Mouse (Mus musculus) neural tube, embryonic 14.5 days (tissue): Measurements from ENCODE around the gene Tpt1. TPM values are rescaled to one million over a fixed set of nuclear protein-coding genes. Genes with fewer than 3 reads are reported as not detected.
"Not testable (repeated sequence)": the region's sequence is repeated elsewhere in the genome, so short reads cannot be mapped to it uniquely, and the experiment has no call there.

Experiments
- ATAC-seq: fragments of 200-750 bp; cut with Nextera tagmentation; 2 replicates; pipeline ENCODE4 v1.8.0; 2017; ENCODE audit warnings: low read depth, mild to moderate bottlenecking, moderate TSS enrichment, moderate library complexity
- H3K27ac ChIP-seq: fragments of 300-500 bp; sonication (generic); 2 replicates; pipeline ENCODE4 v1.5.1; 2014; ENCODE audit warnings: low read depth, mild to moderate bottlenecking, control low read depth, low read length, moderate library complexity, mixed read lengths
- H3K27me3 ChIP-seq: fragments of 300-500 bp; sonication (generic); 2 replicates; pipeline ENCODE4 v1.6.1; 2014; ENCODE audit warnings: low read length; ENCODE audit not compliant: control insufficient read depth, insufficient read depth
- H3K36me3 ChIP-seq: fragments of 300-500 bp; sonication (generic); 2 replicates; pipeline ENCODE4 v1.6.1; 2014; ENCODE audit warnings: low read length, mixed read lengths; ENCODE audit not compliant: control insufficient read depth, insufficient read depth
- H3K4me1 ChIP-seq: fragments of 300-500 bp; sonication (generic); 2 replicates; pipeline ENCODE4 v1.6.1; 2014; ENCODE audit warnings: low read length; ENCODE audit not compliant: control insufficient read depth, insufficient read depth
- H3K4me2 ChIP-seq: fragments of 300-500 bp; sonication (generic); 2 replicates; pipeline ENCODE4 v1.6.1; 2014; ENCODE audit warnings: mild to moderate bottlenecking, low read depth, low read length, control low read depth
- H3K4me3 ChIP-seq: fragments of 300-500 bp; sonication (generic); 2 replicates; pipeline ENCODE4 v1.5.1; 2014; ENCODE audit warnings: low read depth, low read length, control low read depth, mixed read lengths
- H3K9ac ChIP-seq: fragments of 300-500 bp; sonication (generic); replicated peaks from 2 replicates; pipeline ENCODE4 v1.6.1; 2014; ENCODE audit warnings: low read depth, mild to moderate bottlenecking, control low read depth, low read length, mixed read lengths
- H3K9me3 ChIP-seq: fragments of 300-500 bp; sonication (generic); 2 replicates; pipeline ENCODE4 v1.6.1; 2016; ENCODE audit warnings: low read length; ENCODE audit not compliant: control insufficient read depth
- WGBS: fragments of 180-500 bp; shearing (Covaris S2); extraction: QIAGEN DNeasy Blood & Tissue Kit; methylation state at CpG from one replicate; pipeline ENCODE4 v1.1.7; 2014; 5-methylcytosine and 5-hydroxymethylcytosine counted together
- polyA plus RNA-seq: library from polyadenylated mRNA; unstranded; fragments of >200 nt; fragmentation: Nextera tagmentation; extraction: Ambion mirVana; gene quantifications from 2 replicates; pipeline ENCODE4 v1.2.1, GENCODE M21; 2014

The Tpt1 gene
- polyA plus RNA-seq, 1 experiment from 2014 or later, result 788 TPM

DNA sequence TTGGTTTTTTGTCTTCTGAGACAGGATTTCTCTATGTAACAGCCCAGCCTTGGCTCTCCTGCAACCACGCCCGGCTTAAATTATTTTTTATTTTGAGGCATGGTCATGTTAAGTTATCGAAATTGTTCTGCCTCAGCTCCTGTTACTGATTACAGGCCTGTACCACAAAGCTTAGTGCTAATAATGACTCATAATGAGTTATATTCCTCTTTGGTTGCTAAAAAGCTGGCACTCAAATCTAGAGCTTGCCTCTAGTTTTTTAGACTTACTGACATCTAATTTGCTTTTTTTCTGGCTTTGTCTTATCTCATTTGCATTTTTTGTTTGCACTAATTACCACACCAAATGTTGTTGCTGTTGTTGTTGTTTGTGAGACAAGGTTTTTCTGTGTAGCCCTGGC is 8.3 kb upstream of the Tpt1 start:
- Histone ChIP-seq H3K4me1 (peaks cover 5% of the 10 kb centered on the region), H3K9ac (no peak overlapping the region), H3K36me3 (no peaks in the 10 kb centered on the region), H3K9me3 (no peaks in the 10 kb centered on the region), H3K4me3 (no peak overlapping the region), H3K27me3 (no peaks in the 10 kb centered on the region), H3K27ac (no peak overlapping the region), H3K4me2 (no peak overlapping the region)
- no peak for ATAC-seq
- WGBS, result 98% methylated on average over 3 of the region's 3 CpGs

DNA sequence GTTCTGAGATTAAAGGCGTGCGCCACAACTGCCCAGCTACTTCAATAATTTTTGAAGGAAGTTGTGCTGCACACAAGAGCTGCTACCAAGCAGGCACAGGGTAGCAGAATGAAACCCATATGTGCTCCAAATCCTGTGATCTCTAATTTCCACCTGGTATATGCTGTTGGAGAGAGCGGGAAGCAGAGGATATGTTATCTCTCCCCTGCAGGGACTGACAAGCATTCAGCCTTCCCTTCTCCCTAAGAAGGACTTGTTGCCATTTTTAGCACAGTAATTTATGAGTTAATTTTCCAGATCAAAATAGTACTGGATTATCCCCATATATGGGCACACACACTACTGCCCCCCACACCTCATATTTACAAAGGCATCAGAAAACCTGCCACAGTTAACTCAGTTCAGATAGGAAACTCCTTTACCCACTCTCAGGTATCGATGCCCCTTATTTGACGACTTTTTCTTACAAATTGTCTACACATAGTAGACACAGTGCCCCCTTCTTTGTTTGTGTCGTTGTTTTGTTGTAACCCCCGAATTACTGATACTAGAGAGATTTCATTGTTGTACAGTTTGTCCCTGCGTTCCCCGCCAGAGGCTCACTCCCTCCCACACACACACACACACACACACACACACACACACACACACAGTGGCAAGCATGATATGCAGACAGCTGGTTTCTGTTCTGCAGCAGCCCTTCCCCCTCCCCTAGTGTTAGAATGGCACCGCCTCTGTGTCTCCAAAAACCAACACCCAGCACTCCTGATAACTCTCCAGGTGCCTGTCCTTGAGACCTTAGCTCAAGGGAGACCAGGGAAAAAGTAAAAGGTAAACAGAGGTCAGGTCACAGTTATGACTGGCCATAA is 7.6 kb upstream of the Tpt1 start:
- H3K4me1 ChIP-seq, result peaks cover 5% of the 10 kb centered on the region
- no peaks in the 10 kb centered on the region for H3K27me3 ChIP-seq
- no peak overlapping the region for H3K4me2 ChIP-seq
- no peak overlapping the region for H3K27ac ChIP-seq
- no peak for ATAC-seq
- H3K9me3 ChIP-seq, result no peaks in the 10 kb centered on the region
- H3K9ac ChIP-seq, result no peak overlapping the region
- no peak overlapping the region for H3K4me3 ChIP-seq
- WGBS, result 74% methylated on average over 10 of the region's 10 CpGs
- H3K36me3 ChIP-seq, result no peaks in the 10 kb centered on the region

DNA sequence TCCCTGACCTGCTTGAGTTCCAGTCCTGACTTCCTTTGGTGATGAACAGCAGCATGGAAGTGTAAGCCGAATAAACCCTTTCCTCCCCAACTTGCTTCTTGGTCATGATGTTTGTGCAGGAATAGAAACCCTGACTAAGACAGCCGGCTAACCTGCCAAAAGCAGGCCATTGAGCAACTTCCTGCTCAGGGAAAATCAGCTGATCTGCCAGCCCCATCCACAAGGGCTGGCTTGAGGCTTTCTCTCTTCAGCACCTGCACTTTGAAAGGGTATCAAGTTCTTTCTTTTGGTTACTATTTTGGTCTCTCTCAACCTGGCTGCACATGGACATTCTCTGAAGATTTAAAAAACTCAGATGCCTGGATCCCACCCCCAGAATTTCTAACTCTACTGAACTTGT is 3.1 kb upstream of the Tpt1 start:
- 47% methylated on average over 1 of the region's 2 CpGs for WGBS
- H3K27me3 ChIP-seq, H3K36me3 ChIP-seq, ATAC-seq, H3K4me3 ChIP-seq, H3K9ac ChIP-seq, H3K4me2 ChIP-seq, H3K27ac ChIP-seq, H3K4me1 ChIP-seq, H3K9me3 ChIP-seq: not testable (repeated sequence)

DNA sequence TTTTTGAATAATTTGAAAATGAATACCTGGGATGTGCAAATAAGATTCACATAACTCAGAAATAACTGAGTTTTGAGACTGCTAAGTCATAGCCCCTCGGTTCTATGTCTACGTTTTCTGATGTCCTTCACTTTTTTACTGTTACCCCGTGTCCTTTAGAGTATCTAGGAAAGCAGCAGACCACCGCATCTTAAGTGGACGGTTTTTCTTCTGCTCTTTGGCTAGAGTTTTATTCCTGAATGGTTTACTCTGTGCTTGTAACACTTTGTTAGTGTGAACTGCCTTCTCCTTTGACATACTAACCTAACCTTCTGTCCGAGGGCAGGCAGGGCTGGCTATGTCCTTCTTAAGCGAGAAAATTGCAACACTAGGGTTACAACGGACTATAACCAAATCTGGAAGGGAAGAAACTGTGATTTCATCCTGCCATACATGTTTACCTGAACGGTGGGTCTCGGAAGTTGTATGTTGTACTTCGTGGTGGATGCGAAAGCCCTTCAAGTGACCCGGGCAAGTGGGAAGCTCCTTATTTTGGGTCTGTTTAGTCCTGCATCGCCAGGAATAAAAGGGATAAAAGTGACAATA is 690 bp upstream of the Tpt1 start:
- H3K4me2 ChIP-seq, result peak overlapping the region; percentile 67
- ATAC-seq, result no peak
- 5% methylated on average over 14 of the region's 14 CpGs for WGBS
- peaks cover 18% of the 10 kb centered on the region for H3K36me3 ChIP-seq
- no peaks in the 10 kb centered on the region for H3K27me3 ChIP-seq
- H3K9ac ChIP-seq, result peak overlapping the region; percentile 97
- H3K9me3 ChIP-seq, result no peaks in the 10 kb centered on the region
- peak overlapping the region; percentile 99 for H3K27ac ChIP-seq
- peaks cover 11% of the 10 kb centered on the region; the same call in 1 of the 2 replicates for H3K4me1 ChIP-seq
- peak overlapping the region; percentile 83 for H3K4me3 ChIP-seq

DNA sequence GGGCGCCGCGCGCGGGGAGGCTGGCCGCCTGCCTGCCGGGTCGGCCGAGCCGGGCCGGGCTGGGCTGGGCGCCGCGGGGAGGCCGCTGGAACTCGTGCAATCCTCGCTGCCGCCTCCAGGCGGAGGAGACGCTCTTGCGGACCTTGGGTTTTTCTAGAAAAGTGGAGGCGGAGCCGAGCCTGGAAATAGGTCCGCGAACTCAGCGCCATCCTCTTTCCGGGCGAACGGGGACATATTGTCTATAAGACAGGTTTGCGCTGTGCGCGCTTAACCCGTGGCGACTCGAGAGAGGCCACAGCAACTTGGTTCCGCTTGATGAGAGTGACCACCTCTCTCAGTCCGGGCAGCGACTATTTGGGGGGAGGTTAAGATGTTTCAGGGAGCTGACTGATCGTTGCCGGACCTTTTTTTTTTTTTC is 814 bp downstream of the Tpt1 start:
- Histone ChIP-seq H3K9me3 (no peaks in the 10 kb centered on the region), H3K36me3 (peaks cover 33% of the 10 kb centered on the region), H3K4me2 (peak overlapping the region; percentile 62), H3K9ac (peak overlapping the region; percentile 97), H3K4me3 (peak overlapping the region; percentile 83), H3K4me1 (peaks cover 11% of the 10 kb centered on the region; the same call in 1 of the 2 replicates), H3K27me3 (no peaks in the 10 kb centered on the region), H3K27ac (peak overlapping the region; percentile 99)
- peak; percentile 71 for ATAC-seq
- WGBS, result under 1% methylated on average over 40 of the region's 40 CpGs

DNA sequence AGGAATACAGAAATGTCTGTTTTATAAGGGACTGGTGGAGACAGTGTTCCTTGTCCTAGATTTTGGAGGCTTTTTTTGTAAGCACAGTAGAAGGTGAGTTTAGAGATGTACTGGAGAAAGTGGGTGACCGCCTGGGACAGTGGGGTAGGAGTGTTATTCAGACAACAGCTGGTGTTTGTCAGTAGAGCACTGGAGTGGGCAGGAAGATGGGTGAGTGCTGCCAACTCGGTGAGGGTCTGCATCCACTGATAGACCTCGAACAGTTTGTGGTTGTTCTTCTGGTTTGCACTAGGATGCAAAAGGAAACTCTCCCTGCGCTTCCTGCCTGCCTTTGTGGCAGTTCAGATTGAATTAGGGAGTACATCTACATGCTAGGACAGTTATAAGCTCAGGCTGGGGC is 2.8 kb downstream of the Tpt1 start:
- ATAC-seq, result no peak
- no peak overlapping the region for H3K4me2 ChIP-seq
- peaks cover 11% of the 10 kb centered on the region; the same call in 1 of the 2 replicates for H3K4me1 ChIP-seq
- H3K36me3 ChIP-seq, result peaks cover 35% of the 10 kb centered on the region
- WGBS, result 89% methylated on average over 4 of the region's 4 CpGs
- H3K9ac ChIP-seq, result no peak overlapping the region
- H3K9me3 ChIP-seq, result no peaks in the 10 kb centered on the region
- no peak overlapping the region for H3K27ac ChIP-seq
- no peak overlapping the region for H3K4me3 ChIP-seq
- H3K27me3 ChIP-seq, result no peaks in the 10 kb centered on the region

DNA sequence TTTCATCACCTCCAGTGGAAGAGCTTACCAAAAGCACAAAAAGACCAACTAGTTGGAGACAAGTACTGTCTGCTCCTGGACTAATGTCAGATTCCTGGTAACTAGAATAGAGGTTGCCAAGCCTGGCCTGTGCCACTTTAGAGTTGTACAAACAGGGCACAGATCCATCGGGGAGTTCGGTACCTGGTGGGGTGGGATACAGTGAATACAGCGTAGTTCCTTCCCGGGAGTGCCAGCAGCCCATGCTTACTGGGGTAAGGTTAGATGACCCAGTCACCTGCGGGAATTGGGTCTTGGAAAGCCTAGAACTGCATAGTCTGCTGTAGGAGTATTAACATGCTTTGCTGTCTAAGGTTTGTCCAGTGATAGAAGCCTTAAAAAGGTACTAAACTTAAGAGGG is 3.6 kb downstream of the Tpt1 start:
- Histone ChIP-seq H3K27ac (no peak overlapping the region), H3K4me1 (peaks cover 11% of the 10 kb centered on the region; the same call in 1 of the 2 replicates), H3K36me3 (peaks cover 35% of the 10 kb centered on the region), H3K4me2 (no peak overlapping the region), H3K4me3 (no peak overlapping the region), H3K27me3 (no peaks in the 10 kb centered on the region), H3K9me3 (no peaks in the 10 kb centered on the region), H3K9ac (no peak overlapping the region)
- WGBS, result 96% methylated on average over 5 of the region's 5 CpGs
- ATAC-seq, result no peak

DNA sequence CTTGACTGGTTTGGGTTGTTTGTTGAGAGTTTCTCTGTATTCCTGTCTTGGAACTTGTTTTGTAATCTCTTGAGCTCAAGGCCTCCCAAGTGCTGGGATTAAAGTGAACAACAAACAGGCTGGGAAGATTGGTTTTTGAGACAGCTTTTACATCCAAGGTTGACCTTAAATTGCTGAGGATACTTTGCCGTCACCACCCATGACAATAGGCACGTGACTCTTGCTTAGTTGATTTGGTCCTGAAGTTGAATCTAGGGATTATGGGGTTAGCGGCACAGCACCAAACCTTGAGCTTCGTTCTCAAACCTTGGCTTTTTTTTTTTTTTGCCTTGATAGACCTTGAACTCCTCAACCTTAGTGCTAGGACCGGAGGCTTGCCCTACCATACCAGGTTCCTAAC is 4.3 kb downstream of the Tpt1 start:
- WGBS, result 90% methylated on average over 5 of the region's 5 CpGs
- Histone ChIP-seq H3K9ac (no peak overlapping the region), H3K36me3 (peaks cover 35% of the 10 kb centered on the region), H3K27ac (no peak overlapping the region), H3K4me3 (no peak overlapping the region), H3K4me2 (no peak overlapping the region), H3K9me3 (no peaks in the 10 kb centered on the region), H3K4me1 (peaks cover 11% of the 10 kb centered on the region; the same call in 1 of the 2 replicates), H3K27me3 (no peaks in the 10 kb centered on the region)
- ATAC-seq, result no peak
